Mouse (Mus musculus) liver, adult (tissue): ENCODE results near the gene Inka1.

Experiments used
- GATA4 ChIP-seq: IDR thresholded peaks from 2 replicates; pipeline ENCODE4 v1.6.1; 2014; ENCODE audit warnings: mild to moderate bottlenecking, low read length; ENCODE audit not compliant: insufficient replicate concordance

The Inka1 gene

DNA sequence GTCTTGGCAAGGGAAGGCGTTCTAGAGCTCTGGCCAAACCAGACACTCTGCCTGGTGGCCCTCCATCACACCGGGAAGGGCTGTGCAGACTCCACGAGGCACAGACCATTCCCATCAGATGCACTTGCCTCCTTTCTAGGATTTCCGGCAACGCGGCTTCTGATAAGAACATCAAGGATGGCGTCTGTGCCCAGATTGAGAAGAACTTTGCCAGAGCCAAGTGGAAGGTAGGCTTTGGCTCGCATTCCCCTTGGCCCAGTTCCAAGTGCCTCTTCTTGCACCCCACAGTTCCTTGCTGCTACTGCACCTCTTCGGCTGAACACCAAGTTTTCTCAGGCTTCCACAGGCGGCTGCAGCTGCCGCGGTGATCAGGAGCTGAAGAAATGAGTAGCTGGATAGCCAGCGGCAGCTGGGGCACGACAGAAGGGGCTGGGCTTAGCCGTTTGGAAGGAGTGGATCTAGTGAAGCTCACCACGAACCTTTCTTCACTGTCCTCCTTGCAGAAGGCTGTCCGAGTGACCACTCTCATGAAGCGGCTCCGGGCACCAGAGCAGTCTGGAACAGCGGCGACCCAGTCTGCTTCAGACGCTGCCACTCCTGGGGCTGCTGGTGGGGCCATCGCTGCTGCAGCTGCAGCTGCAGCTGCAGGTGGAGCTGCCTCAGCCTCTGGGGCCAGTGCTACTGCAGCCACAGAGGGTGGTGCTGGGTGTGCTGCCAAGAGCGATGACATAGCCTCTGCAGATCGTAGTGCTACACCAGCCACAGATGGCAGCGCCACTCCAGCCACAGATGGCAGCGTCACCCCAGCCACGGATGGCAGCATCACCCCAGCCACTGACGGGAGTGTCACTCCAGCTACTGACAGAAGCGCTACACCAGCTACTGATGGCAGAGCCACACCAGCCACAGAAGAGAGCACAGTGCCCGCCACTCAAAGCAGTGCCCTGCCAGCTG, 38.2 kb downstream of the Inka1 start:
- no peak for TF ChIP-seq GATA4

DNA sequence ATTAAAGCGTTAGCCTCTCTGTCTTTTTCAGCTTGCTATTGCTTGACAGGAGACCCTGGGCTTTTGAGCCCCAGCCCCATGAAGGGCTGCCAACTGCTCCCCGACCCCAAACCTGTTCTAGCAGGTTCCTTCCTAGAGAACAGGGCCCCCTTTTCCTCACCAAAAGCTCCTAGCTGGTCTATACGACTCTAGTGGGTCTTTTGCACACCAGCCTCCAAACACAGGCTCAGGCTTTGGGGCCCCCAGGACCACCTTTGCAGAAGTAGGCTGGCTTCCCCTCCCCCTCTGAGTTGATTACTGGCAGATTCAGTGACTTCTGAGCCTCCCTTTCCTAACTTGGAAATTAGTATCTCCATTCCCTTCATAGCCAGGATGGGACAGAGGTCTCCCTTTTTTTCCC, 48.8 kb downstream of the Inka1 start:
- no peak for TF ChIP-seq GATA4

DNA sequence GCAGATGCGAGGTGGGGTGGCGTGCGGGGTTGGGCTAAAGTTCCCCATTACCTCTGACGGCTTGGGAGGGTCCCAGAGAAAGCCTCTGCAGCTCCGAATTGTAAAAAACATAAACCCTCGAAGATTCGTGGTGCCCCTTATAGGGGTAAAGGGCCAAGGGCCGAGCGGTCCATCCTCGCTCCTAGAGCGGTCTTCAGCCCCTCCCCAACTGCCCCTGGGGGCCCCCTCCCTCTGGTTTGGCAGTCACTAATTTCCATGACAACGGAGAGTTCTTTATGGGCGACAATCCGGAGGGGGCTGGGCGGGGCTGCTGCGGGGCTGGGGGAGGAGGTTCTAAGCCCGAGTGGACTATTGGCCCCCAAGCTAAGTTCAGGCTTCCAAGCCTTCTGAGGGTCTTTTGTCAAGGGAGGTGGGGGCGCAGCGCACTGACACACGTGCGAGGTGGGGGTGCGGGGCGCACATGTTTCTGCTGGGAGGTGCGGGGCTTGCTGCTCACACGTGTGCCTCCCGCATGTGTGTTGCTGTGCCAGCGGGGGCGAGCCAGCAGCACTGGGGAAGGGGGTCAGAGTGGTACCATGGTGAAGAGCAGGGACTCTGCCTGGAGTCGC, 49.4 kb downstream of the Inka1 start:
- no peak for TF ChIP-seq GATA4

DNA sequence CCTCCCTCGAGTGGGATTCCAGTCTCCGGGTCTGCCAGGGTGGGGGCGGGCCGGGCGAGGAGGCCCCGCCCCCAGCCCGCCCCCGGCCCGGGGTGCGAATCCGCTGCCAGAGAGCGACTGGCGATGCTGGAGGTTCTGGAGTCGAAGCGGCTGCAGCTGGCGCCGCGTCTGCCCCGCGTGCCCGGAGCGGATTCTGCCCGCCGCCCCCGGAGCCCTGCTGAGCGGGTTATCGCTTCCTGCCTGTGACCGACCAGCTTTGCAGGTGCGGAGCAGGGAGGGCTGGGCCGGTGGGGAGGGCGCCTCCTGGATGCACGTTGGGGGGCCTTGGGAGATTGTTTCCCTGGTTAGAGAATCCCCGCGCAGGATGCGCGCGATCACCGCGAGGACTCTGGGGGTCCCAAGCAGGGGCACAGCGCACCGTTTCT, 49.9 kb downstream of the Inka1 start:
- no peak for TF ChIP-seq GATA4

DNA sequence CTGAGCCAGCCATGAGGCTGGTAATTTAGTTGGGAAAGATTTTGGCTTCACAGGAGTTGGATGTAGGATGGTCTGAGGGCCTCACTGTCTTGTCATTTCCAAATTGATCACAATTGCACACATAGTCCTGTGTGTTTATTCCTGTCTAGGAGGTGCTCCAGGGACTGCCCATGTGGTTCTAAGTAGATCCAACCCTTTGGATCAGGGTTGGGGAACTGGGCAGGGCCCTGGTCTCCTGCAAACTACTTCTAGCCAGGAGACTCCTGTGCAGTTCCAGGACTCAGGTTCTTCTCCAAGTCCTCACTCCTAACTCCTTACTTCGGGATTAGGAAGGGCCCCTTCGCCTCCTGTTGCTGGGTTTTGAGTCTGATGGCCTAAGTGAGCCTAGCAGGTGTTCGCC, 50.3 kb downstream of the Inka1 start, which contains the start of gene Camkv:
Gene Camkv, plus strand, starts transcription at position 301 of the 400 bp plus-strand sequence.
- no peak for TF ChIP-seq GATA4
